Mouse (Mus musculus): ENCODE measurements around the gene B230104I21Rik. TPM values are rescaled to one million over a fixed set of nuclear protein-coding genes. Genes with fewer than 3 reads are reported as not detected.

The B230104I21Rik gene
- total RNA-seq, 2 experiments from 2014 or later = not detected

- intact Hi-C loops (cut with DNase I) = no loop called here
Observed at GRCm38 (mm10) chr4:154336650-154337049, 723 bp downstream of the B230104I21Rik start.

GRCm38 (mm10) chr4:154346731-154347522 lies 11.0 kb downstream of the B230104I21Rik start:
- intact Hi-C loops (cut with DNase I) = no loop called here
- no peak for DNase-seq (ENCODE audit: low spot score in 2 of 2)

More at GRCm38 (mm10) chr4:154336650-154337049, 723 bp downstream of the B230104I21Rik start:
- DNase-seq (ENCODE audit: low spot score in 2 of 2) = no peak

- DNase-seq (ENCODE audit: low spot score in 2 of 2) = no peak
- intact Hi-C loops (cut with DNase I) = no loop called here
Observed at GRCm38 (mm10) chr4:154348197-154348786, 12.4 kb downstream of the B230104I21Rik start.

GRCm38 (mm10) chr4:154352246-154352645 lies 16.3 kb downstream of the B230104I21Rik start:
- intact Hi-C loops (cut with DNase I) = no loop called here
- no peak for DNase-seq (ENCODE audit: low spot score in 2 of 2)

- intact Hi-C loops (cut with DNase I) = no loop called here
- no peak for DNase-seq (ENCODE audit: low spot score in 2 of 2)
Observed at GRCm38 (mm10) chr4:154355408-154355807, 19.5 kb downstream of the B230104I21Rik start.

GRCm38 (mm10) chr4:154358370-154358769 lies 22.4 kb downstream of the B230104I21Rik start:
- intact Hi-C loops (cut with DNase I) = no loop called here
- no peak for DNase-seq (ENCODE audit: low spot score in 2 of 2)

GRCm38 (mm10) chr4:154358816-154359215 lies 22.9 kb downstream of the B230104I21Rik start:
- intact Hi-C loops (cut with DNase I) = no loop called here
- DNase-seq (ENCODE audit: low spot score in 2 of 2) = no peak

- DNase-seq (ENCODE audit: low spot score in 2 of 2) = no peak
- intact Hi-C loops (cut with DNase I) = no loop called here
Observed at GRCm38 (mm10) chr4:154359762-154360300, 23.9 kb downstream of the B230104I21Rik start.

GRCm38 (mm10) chr4:154360441-154360840 lies 24.5 kb downstream of the B230104I21Rik start:
- DNase-seq (ENCODE audit: low spot score in 2 of 2) = no peak
- intact Hi-C loops (cut with DNase I) = no loop called here

GRCm38 (mm10) chr4:154360850-154361249 lies 24.9 kb downstream of the B230104I21Rik start:
- intact Hi-C loops (cut with DNase I) = no loop called here

GRCm38 (mm10) chr4:154364752-154365151 lies 28.8 kb downstream of the B230104I21Rik start:
- DNase-seq (ENCODE audit: low spot score in 2 of 2) = peak; percentile 13 to 76
- intact Hi-C loops (cut with DNase I) = no loop called here

More at GRCm38 (mm10) chr4:154360850-154361249, 24.9 kb downstream of the B230104I21Rik start:
- DNase-seq (ENCODE audit: low spot score in 2 of 2) = no peak

GRCm38 (mm10) chr4:154366836-154367235 lies 30.9 kb downstream of the B230104I21Rik start:
- intact Hi-C loops (cut with DNase I) = no loop called here
- no peak for DNase-seq (ENCODE audit: low spot score in 2 of 2)

- DNase-seq (ENCODE audit: low spot score in 2 of 2) = no peak
- intact Hi-C loops (cut with DNase I) = no loop called here
Observed at GRCm38 (mm10) chr4:154369089-154369488, 33.2 kb downstream of the B230104I21Rik start.

- intact Hi-C loops (cut with DNase I) = no loop called here
- DNase-seq (ENCODE audit: low spot score in 2 of 2) = no peak
Observed at GRCm38 (mm10) chr4:154370841-154371240, 34.9 kb downstream of the B230104I21Rik start.

GRCm38 (mm10) chr4:154371542-154372247 lies 35.8 kb downstream of the B230104I21Rik start:
- DNase-seq (ENCODE audit: low spot score in 2 of 2) = no peak
- intact Hi-C loops (cut with DNase I) = no loop called here

GRCm38 (mm10) chr4:154375939-154376625 lies 40.2 kb downstream of the B230104I21Rik start:
- intact Hi-C loops (cut with DNase I) = no loop called here

GRCm38 (mm10) chr4:154378876-154379275 lies 42.9 kb downstream of the B230104I21Rik start:
- DNase-seq (ENCODE audit: low spot score in 2 of 2) = no peak
- intact Hi-C loops (cut with DNase I) = no loop called here

More at GRCm38 (mm10) chr4:154375939-154376625, 40.2 kb downstream of the B230104I21Rik start:
- DNase-seq (ENCODE audit: low spot score in 2 of 2) = no peak

GRCm38 (mm10) chr4:154385208-154385607 lies 49.3 kb downstream of the B230104I21Rik start:
- intact Hi-C loops (cut with DNase I) = no loop called here
- DNase-seq (ENCODE audit: low spot score in 2 of 2) = peak in 1 of 2 experiments; percentile 16

- DNase-seq (ENCODE audit: low spot score in 2 of 2) = no peak
- intact Hi-C loops (cut with DNase I) = no loop called here
Observed at GRCm38 (mm10) chr4:154385918-154386317, 50.0 kb downstream of the B230104I21Rik start.
